Mouse (Mus musculus): ENCODE data around the gene Tnfsfm13. TPM values are rescaled to one million over a fixed set of nuclear protein-coding genes. Genes with fewer than 3 reads are reported as not detected.

The Tnfsfm13 gene
- total RNA-seq, 2 experiments from 2014 or later, result 1.6 to 2.2 TPM

- Histone ChIP-seq H3K27ac (peak within 1 kb of the TSS; percentile 65; the same call in 1 of the 2 replicates), H3K4me3 (peak within 1 kb of the TSS; percentile 17)
- no peak for TF ChIP-seq CTCF (conservative IDR thresholded peaks at IDR 0.05)
- DNase-seq (ENCODE audit: low spot score in 2 of 2), result peak; percentile 68 to 84
These were observed 29.8 kb downstream of the Tnfsfm13 start, which contains the start of gene Cd68 for GRCm38 (mm10) chr11:69665961-69666664. Gene Cd68, minus strand, starts transcription at chr11:69666153.

- peak overlapping the region; percentile 17 for H3K4me3 ChIP-seq
- peak overlapping the region; percentile 65; the same call in 1 of the 2 replicates for H3K27ac ChIP-seq
- no peak for TF ChIP-seq CTCF (conservative IDR thresholded peaks at IDR 0.05)
- DNase-seq (ENCODE audit: low spot score in 2 of 2), result no peak
These were observed 30.4 kb downstream of the Tnfsfm13 start for GRCm38 (mm10) chr11:69665457-69665960.

- Histone ChIP-seq H3K27ac (no peak overlapping the region; the same call in 1 of the 2 replicates), H3K4me3 (no peak overlapping the region)
- no peak for TF ChIP-seq CTCF (conservative IDR thresholded peaks at IDR 0.05)
- no peak for DNase-seq (ENCODE audit: low spot score in 2 of 2)
These were observed 31.1 kb downstream of the Tnfsfm13 start for GRCm38 (mm10) chr11:69664841-69665240.

GRCm38 (mm10) chr11:69663795-69664194 is 32.1 kb downstream of the Tnfsfm13 start:
- TF ChIP-seq CTCF (conservative IDR thresholded peaks at IDR 0.05), result no peak
- Histone ChIP-seq H3K27ac (peak overlapping the region; percentile 100), H3K4me3 (no peak overlapping the region)
- DNase-seq (ENCODE audit: low spot score in 2 of 2), result no peak

GRCm38 (mm10) chr11:69662967-69663671 is 32.8 kb downstream of the Tnfsfm13 start:
- Histone ChIP-seq H3K27ac (peak overlapping the region; percentile 100), H3K4me3 (peak overlapping the region; percentile 76)
- TF ChIP-seq CTCF (conservative IDR thresholded peaks at IDR 0.05), result no peak
- DNase-seq (ENCODE audit: low spot score in 2 of 2), result no peak

- peak; percentile 71 for TF ChIP-seq CTCF (conservative IDR thresholded peaks at IDR 0.05)
- H3K27ac ChIP-seq, result peak within 1 kb of the TSS; percentile 100
- peak; percentile 92 to 95 for DNase-seq (ENCODE audit: low spot score in 2 of 2)
- peak within 1 kb of the TSS; percentile 76 for H3K4me3 ChIP-seq
These were observed 33.5 kb downstream of the Tnfsfm13 start, which contains the start of gene Mpdu1 for GRCm38 (mm10) chr11:69662213-69662966. Gene Mpdu1, minus strand, starts transcription at chr11:69662642.

GRCm38 (mm10) chr11:69661221-69661881 is 34.5 kb downstream of the Tnfsfm13 start:
- peak overlapping the region; percentile 76 for H3K4me3 ChIP-seq
- peak overlapping the region; percentile 100 for H3K27ac ChIP-seq
- no peak for TF ChIP-seq CTCF (conservative IDR thresholded peaks at IDR 0.05)
- DNase-seq (ENCODE audit: low spot score in 2 of 2), result no peak

- no peak for TF ChIP-seq CTCF (conservative IDR thresholded peaks at IDR 0.05)
- DNase-seq (ENCODE audit: low spot score in 2 of 2), result no peak
- Histone ChIP-seq H3K27ac (no peak overlapping the region), H3K4me3 (no peak overlapping the region)
These were observed 38.4 kb downstream of the Tnfsfm13 start for GRCm38 (mm10) chr11:69657462-69657881.

- DNase-seq (ENCODE audit: low spot score in 2 of 2), result no peak
- peak; percentile 94 for TF ChIP-seq CTCF (conservative IDR thresholded peaks at IDR 0.05)
- Histone ChIP-seq H3K4me3 (no peak overlapping the region), H3K27ac (no peak overlapping the region)
These were observed 39.1 kb downstream of the Tnfsfm13 start for GRCm38 (mm10) chr11:69656617-69657461.

- TF ChIP-seq CTCF (conservative IDR thresholded peaks at IDR 0.05), result no peak
- no peak overlapping the region for H3K4me3 ChIP-seq
- H3K27ac ChIP-seq, result no peak overlapping the region
- no peak for DNase-seq (ENCODE audit: low spot score in 2 of 2)
These were observed 39.8 kb downstream of the Tnfsfm13 start for GRCm38 (mm10) chr11:69656065-69656455.

Measured in layer of hippocampus, adult 2 months (tissue).